Mouse (Mus musculus) bone marrow, adult 2 months (tissue): ENCODE data around the gene Gas7.

Experiments
- CTCF ChIP-seq: fragments of 200-500 bp; IDR thresholded peaks from 2 replicates; pipeline ENCODE4 v1.5.1; 2011; ENCODE audit warnings: low read length, control low read depth; ENCODE audit not compliant: control insufficient read depth, insufficient read depth
- POLR2A ChIP-seq: fragments of 200-500 bp; IDR thresholded peaks from 2 replicates; pipeline ENCODE4 v1.6.1; 2011; ENCODE audit warnings: low read depth, mild to moderate bottlenecking, control low read depth, low read length, borderline replicate concordance; ENCODE audit not compliant: control insufficient read depth

DNA sequence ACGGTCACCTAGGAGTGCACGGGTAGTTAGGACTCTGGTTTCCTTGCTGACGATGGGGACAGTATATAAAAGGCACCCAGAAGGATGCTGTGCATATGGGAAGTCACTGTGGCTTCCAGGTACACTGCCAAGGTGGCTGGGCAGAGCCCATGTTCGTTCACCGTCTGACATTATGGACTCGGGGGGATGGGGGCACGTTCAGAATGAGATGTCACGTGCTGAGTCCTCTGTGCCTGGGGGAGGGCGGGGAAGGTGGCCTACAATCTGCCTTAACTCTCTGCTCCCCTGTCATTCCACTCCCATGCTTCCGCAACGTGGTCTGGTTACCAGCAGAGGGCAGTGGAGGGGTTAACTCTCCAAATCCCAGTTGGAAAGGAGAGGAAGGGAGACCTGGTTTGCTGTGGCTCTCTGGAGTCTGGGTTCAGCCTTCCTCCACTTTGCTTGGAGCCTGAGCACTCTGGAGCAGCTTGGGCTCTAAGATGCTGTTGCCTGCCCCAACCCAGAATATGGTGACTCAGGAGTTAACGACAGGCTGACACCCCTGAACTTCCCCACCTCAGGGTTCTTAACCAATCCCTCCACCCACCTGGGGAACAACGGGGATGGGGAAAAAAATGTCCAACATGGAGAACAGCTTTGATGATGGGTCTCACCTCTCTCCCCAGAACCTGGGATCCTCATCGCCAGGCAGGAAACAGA, 197.1 kb downstream of the Gas7 start:
- TF ChIP-seq CTCF (peak; percentile 50; the same call in 1 of the 2 replicates), POLR2A (no peak)
